Mouse (Mus musculus) adrenal gland, postnatal 14 days (tissue): Measurements from ENCODE around the gene Setx. TPM values are rescaled to one million over a fixed set of nuclear protein-coding genes. Genes with fewer than 3 reads are reported as not detected.
A peak's percentile ranks its signal among the peaks of the same experiment; 100 is the strongest.

Source experiments
- DNase-seq: peaks from one replicate; pipeline ENCODE4 v3.0.0; 2021; ENCODE audit warnings: mixed read lengths
- total RNA-seq: library from RNA; stranded (reverse); gene quantifications from 2 replicates; pipeline ENCODE4 v1.2.3, GENCODE M21; 2021

Gene Setx
- total RNA-seq, 1 experiment from 2014 or later: 32.0 TPM

DNA sequence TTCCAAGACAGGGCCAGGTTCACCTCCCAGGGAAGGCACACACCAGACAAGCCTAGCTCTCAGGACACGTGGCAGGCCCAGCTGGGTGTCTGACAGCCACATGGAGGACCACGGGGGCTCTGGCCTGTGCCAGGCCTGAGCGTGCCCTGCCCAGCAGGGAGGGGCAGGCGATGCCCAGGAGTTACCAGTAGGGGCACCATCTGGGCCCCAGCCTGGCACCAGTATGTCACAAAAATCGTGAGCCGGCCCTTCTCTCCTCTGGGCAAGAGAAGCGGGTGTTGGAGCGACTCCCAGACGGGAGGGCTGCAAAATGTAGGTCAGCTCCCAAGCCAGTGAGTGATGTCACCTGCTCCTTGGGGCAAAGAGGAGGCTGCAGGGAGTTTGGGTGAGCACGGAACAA, 93.9 kb downstream of the Setx start:
- peak; percentile 91 for DNase-seq

DNA sequence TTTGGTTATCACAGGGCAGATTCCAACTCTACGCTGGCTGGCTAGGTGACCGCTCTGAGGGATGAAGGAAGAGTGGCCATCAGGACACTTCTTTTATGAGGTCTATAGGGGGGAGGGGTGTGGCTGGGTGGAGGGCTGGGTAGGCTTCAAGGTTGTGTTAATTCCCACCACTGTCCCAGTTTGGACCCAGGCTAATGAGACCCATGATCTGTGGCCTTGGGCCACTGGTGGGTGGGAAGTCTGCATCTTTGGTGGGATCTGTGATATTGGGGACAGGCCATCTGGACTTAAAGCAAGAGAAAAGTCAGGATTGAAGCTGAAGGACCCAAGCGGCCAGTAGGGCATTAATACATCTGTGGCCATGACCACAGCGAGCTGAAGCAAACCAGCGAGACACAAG, 94.8 kb downstream of the Setx start:
- DNase-seq: no peak

DNA sequence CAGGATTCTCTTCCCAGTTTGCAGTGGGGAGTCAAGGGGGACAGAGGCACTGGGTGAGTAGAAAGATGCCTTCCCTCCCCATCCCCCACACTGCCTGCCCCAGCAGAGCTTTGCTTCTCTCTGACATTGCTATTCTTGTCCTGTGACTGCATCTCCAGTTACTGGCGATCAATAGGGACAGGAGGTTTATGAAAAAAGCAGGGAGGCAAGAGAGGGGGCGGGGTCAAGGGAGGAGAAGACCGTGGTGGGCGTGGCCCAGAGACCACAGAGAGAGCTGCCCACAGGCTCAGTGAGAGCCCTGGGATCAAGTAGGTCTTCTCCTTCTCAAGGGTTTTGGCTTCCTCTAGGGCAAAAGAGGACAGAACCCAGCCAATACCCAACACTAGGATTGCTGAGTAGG, 98.3 kb downstream of the Setx start:
- DNase-seq: peak; percentile 33

DNA sequence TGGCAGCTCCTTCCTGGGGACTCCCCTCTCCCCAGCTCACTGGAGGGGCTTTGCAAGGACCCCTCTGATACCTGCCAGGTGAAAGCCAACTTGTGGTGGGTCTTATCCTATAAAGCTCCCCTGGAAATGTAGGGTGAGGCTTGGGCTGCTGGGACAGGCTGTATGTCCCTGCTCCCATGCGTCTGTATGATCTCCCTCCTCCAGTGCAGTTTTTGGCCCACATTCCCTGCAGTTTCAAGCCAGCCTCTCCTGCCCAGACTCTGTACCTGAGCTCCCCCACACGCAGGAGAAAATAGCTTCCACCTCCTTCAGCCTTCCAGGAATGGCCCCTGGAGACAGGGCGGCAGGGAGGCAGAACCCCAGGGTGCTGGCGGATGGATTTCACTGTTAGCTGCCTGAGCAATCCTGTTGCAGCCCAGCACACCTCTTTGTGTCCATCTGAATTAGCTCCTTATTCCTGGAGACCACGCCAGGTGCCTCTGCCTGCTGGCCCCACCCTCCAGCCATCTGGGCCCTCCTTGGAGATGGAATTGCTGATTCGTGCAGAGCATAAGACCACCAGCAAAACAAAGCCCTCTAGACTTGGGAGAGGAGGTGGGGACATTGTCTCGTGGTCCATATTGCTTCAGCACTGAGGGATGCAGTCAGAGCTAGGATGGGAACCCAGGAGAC, 99.7 kb downstream of the Setx start:
- DNase-seq: no peak

DNA sequence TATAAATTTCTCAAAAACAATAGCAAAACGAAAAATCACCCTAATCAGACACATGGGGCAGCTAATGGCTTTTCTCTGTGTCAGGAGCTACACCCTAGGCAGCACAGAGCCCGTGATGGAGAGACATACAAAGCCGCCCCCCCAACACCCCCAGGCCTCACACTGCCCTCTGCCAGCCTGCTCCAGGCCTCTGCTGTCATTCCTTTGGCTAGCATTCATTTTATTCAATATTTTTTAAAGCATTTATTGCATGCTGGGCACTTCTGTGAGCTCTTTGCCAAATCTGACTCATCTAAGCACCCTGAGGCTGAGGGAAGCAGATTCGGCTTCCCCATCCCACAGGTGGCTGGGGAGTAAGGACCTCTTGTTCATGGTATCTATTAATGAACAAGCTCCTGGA, 102.7 kb downstream of the Setx start:
- DNase-seq: no peak

DNA sequence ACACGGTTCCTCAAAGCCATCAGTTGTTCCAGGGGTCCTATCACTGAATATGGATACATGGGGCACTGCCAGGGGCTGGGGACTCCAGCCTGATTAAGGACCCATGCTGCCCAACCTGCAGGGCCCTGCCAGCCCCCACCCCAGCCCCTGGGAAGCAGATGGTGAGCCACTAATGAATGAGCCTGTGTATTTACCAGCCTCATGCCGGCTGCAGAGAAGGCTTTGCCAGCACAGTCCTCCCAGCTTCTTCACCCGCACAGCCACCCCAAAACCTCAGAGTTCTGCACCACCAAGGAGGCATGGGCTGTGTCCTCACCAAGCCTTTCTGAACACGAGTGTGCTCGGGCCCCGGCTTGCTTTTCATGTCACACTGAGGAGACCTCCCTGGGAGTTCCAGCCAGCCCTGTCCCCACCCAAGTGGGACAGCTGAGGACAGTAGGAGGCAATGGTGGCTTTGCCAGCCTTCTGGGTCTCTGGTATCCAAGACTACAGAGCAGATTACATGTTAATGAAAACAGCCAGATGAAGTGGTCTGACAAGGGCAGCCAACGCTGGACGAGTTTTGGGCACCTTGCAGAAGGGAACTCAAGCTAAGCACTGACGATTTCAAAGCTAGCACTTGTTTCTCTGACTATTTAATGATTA, 106.3 kb downstream of the Setx start:
- no peak for DNase-seq

Other genes starting within 250 kb of the Setx start
- gene Barhl1, start 207.5 kb upstream of the Setx start, total RNA-seq: 0.26 TPM in 1 of 2 replicates, not detected in the other
- 0.41 and 0.93 TPM in 2 replicates for gene Cfap77, start 69.1 kb upstream of the Setx start, total RNA-seq
- gene Ttf1, start 63.9 kb upstream of the Setx start, total RNA-seq: 12.0 and 16.3 TPM in 2 replicates
- gene Ntng2, start 128.8 kb downstream of the Setx start, total RNA-seq: 20.6 and 25.2 TPM in 2 replicates
- 23.1 and 24.0 TPM in 2 replicates for gene Med27, start 222.6 kb downstream of the Setx start, total RNA-seq